Mouse (Mus musculus) thymus, adult 2 months (tissue): Measurements from ENCODE around the gene C1qtnf6.

Source experiments
- CTCF ChIP-seq: fragments of 200-500 bp; IDR thresholded peaks from 2 replicates; pipeline ENCODE4 v1.5.1; 2012; ENCODE audit warnings: mild to moderate bottlenecking, control low read depth, low read length, moderate library complexity, borderline replicate concordance; ENCODE audit not compliant: control insufficient read depth, poor library complexity, insufficient read depth; ENCODE audit errors: extremely low read depth
- POLR2A ChIP-seq: fragments of 200-500 bp; IDR thresholded peaks from 2 replicates; pipeline ENCODE4 v1.6.1; 2012; ENCODE audit warnings: mild to moderate bottlenecking, low read length, control low read depth, moderate library complexity; ENCODE audit not compliant: control insufficient read depth, poor library complexity, insufficient read depth; ENCODE audit errors: extremely low read depth

DNA sequence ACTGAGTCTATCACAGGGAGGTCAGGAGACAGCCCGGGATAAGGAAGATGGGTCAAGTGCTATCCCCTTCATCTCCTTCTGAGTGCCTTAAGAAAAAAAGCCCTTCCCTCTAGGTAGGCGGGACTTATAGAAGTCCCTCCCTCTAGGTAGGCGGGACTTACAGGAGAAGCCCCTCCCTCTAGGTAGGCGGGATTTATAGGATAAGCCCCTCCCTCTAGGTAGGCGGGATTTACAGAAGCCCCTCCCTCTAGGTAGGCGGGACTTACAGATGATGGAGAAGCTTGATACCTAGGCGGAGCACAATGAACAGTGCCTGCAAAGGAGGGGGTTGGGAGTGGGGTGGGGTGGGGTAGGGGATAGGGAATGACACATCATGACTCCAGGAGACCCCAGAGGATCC is 51.1 kb downstream of the C1qtnf6 start:
- no peak for TF ChIP-seq CTCF
- TF ChIP-seq POLR2A: no peak
